In genomic region chrX:38600177-38600994, GRCm38 (mm10) we compare ENCODE assay signal across 7 mouse cellular contexts. TPM values are rescaled to one million over a fixed set of nuclear protein-coding genes. Genes with fewer than 3 reads are reported as not detected.
A peak's percentile ranks its signal among the peaks of the same experiment; 100 is the strongest.
DNase-seq lines count a peak whose midpoint lies in the region; ATAC-seq lines count a peak whose summit lies in the region.

Gene Mcts1, plus strand, starts transcription at chrX:38600578.

- peak within 1 kb of the TSS; percentile 47 for H3K9ac ChIP-seq in embryonic facial prominence, embryonic 12.5 days
- peak within 1 kb of the TSS; percentile 53; the same call in 1 of the 2 replicates for H3K9ac ChIP-seq in limb, embryonic 11.5 days (ENCODE audit: low read length)
- H3K9ac ChIP-seq in midbrain, embryonic 14.5 days (replicated peaks; ENCODE audit: low read length): peak within 1 kb of the TSS; percentile 62

- H3K4me3 ChIP-seq in embryonic facial prominence, embryonic 12.5 days: peak within 1 kb of the TSS; percentile 49
- H3K4me3 ChIP-seq in limb, embryonic 11.5 days (ENCODE audit: low read depth, low read length): peak within 1 kb of the TSS; percentile 37
- H3K4me3 ChIP-seq in midbrain, embryonic 14.5 days (replicated peaks; ENCODE audit: low read depth, low read length): peak within 1 kb of the TSS; percentile 47

- H3K4me2 ChIP-seq in embryonic facial prominence, embryonic 12.5 days (replicated peaks): peak within 1 kb of the TSS; percentile 57
- peak within 1 kb of the TSS; percentile 52; the same call in 1 of the 2 replicates for H3K4me2 ChIP-seq in limb, embryonic 11.5 days (ENCODE audit: low read depth, severe bottlenecking)
- H3K4me2 ChIP-seq in midbrain, embryonic 14.5 days (ENCODE audit: low read length): peak within 1 kb of the TSS; percentile 59

- DNase-seq in adrenal gland, postnatal 14 days: peak; percentile 81
- peak; percentile 98 for DNase-seq in heart, adult 11 months
- DNase-seq in kidney, adult 18-20 months: peak; percentile 73
- DNase-seq in limb, embryonic 11.5 days (ENCODE audit: low spot score): peak; percentile 71
- DNase-seq in midbrain, embryonic 14.5 days: peak; percentile 90
- peak; percentile 51 to 58 for DNase-seq in spleen, adult 18-20 months

- H3K27ac ChIP-seq in embryonic facial prominence, embryonic 12.5 days: peak within 1 kb of the TSS; percentile 70
- peak within 1 kb of the TSS; percentile 51; the same call in 1 of the 2 replicates for H3K27ac ChIP-seq in limb, embryonic 11.5 days (replicated peaks; ENCODE audit: low read depth, low read length)
- peak within 1 kb of the TSS; percentile 82 for H3K27ac ChIP-seq in midbrain, embryonic 14.5 days (replicated peaks; ENCODE audit: low read depth, low read length)

- no peaks in the 10 kb centered on the region for H3K27me3 ChIP-seq in embryonic facial prominence, embryonic 12.5 days
- H3K27me3 ChIP-seq in limb, embryonic 11.5 days (ENCODE audit: control insufficient read depth, insufficient read depth, low read length): no peaks in the 10 kb centered on the region
- H3K27me3 ChIP-seq in midbrain, embryonic 14.5 days (ENCODE audit: control insufficient read depth, insufficient read depth, low read length): no peaks in the 10 kb centered on the region

- peak; percentile 80 for ATAC-seq in embryonic facial prominence, embryonic 12.5 days (ENCODE audit: insufficient number of reproducible peaks, insufficient read depth, low FRiP score, low TSS enrichment)
- ATAC-seq in limb, embryonic 11.5 days (ENCODE audit: insufficient number of reproducible peaks, low FRiP score, low TSS enrichment, low read depth): peak; percentile 84
- peak; percentile 91 for ATAC-seq in midbrain, embryonic 14.5 days (ENCODE audit: low FRiP score, low TSS enrichment)

- WGBS in embryonic facial prominence, embryonic 12.5 days: 13% methylated on average over 25 of the region's 26 CpGs
- WGBS in limb, embryonic 11.5 days: 21% methylated on average over 26 of the region's 26 CpGs
- 27% methylated on average over 26 of the region's 26 CpGs for WGBS in midbrain, embryonic 14.5 days

- no peaks in the 10 kb centered on the region for H3K36me3 ChIP-seq in embryonic facial prominence, embryonic 12.5 days
- H3K36me3 ChIP-seq in limb, embryonic 11.5 days (ENCODE audit: control insufficient read depth, insufficient read depth, low read length): no peaks in the 10 kb centered on the region
- H3K36me3 ChIP-seq in midbrain, embryonic 14.5 days (ENCODE audit: control insufficient read depth, insufficient read depth, low read length): no peaks in the 10 kb centered on the region

- H3K9me3 ChIP-seq in embryonic facial prominence, embryonic 12.5 days: no peaks in the 10 kb centered on the region
- no peaks in the 10 kb centered on the region for H3K9me3 ChIP-seq in limb, embryonic 11.5 days (ENCODE audit: control insufficient read depth, low read length)
- H3K9me3 ChIP-seq in midbrain, embryonic 14.5 days (ENCODE audit: control insufficient read depth, low read length): no peaks in the 10 kb centered on the region

- no peaks in the 10 kb centered on the region for H3K4me1 ChIP-seq in embryonic facial prominence, embryonic 12.5 days
- H3K4me1 ChIP-seq in limb, embryonic 11.5 days (ENCODE audit: control insufficient read depth, insufficient read depth, low read length): no peaks in the 10 kb centered on the region
- H3K4me1 ChIP-seq in midbrain, embryonic 14.5 days (ENCODE audit: control insufficient read depth, insufficient read depth, low read length): no peaks in the 10 kb centered on the region

RNA-seq across cellular contexts. Expression of gene Mcts1, which starts in this region (rescaled TPM):
- 82.5 and 93.2 TPM in 2 replicates for total RNA-seq in adrenal gland, postnatal 14 days (2021)
- 94.7 and 94.9 TPM in 2 replicates for polyA plus RNA-seq in embryonic facial prominence, embryonic 12.5 days (2016; fragmentation: Nextera tagmentation; extraction: Ambion mirVana)
- polyA plus RNA-seq in limb, embryonic 11.5 days (2014; fragmentation: Nextera tagmentation; extraction: Ambion mirVana): 71.2 and 83.2 TPM in 2 replicates
- 167 and 181 TPM in 2 replicates for polyA plus RNA-seq in midbrain, embryonic 14.5 days (2014; fragmentation: Nextera tagmentation; extraction: Ambion mirVana)

Comparison
In these comparisons a context has a peak if more than half of its experiments do, and no peak if none do; other contexts are left out.
1. Peak in every context shown above with its lines: DNase-seq, ATAC-seq, H3K4me3 ChIP-seq and H3K27ac ChIP-seq.